Mouse (Mus musculus) left cerebral cortex, adult 8-10 months (tissue): ENCODE results near the gene Nr5a2. TPM values are rescaled to one million over a fixed set of nuclear protein-coding genes. Genes with fewer than 3 reads are reported as not detected.

Source experiments
- DNase-seq, 2 experiments: peaks; one replicate each; pipeline ENCODE4 v3.0.0; 2022; ENCODE audit warnings: low spot score in 2 of 2
- total RNA-seq, 4 experiments: library from RNA; stranded (reverse); gene quantifications; 2 replicates each; pipeline ENCODE4 v1.2.4; 2022

Gene Nr5a2
- total RNA-seq, 4 experiments from 2014 or later, result 0.09 to 0.11 TPM; not detected in 2

- no peak for DNase-seq
Observed at GRCm38 (mm10) chr1:136910741-136911593, 49.3 kb downstream of the Nr5a2 start.

GRCm38 (mm10) chr1:136910144-136910543 is 50.1 kb downstream of the Nr5a2 start:
- DNase-seq, result no peak

GRCm38 (mm10) chr1:136909494-136910037 is 50.7 kb downstream of the Nr5a2 start:
- DNase-seq, result no peak

- no peak for DNase-seq
Observed at GRCm38 (mm10) chr1:136898130-136898529, 62.1 kb downstream of the Nr5a2 start.

DNA sequence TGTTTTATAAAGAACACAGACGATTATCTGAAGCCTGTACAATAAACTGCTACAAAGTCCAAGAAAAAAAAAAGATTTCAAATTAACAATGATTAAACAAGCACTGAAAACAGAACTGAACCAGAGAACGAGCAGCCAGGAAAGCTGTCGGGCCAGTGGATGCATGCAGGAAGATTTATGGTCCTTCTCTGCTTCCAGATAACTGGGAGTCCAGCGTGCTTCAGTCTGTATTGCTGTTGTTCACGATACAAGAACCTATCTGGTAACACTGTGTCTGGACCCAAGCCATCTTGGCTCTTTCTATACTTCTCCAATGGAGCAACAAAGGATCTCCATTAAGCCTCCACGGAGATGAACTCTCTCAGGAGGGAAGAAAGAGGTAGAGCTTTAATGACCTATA is 63.9 kb downstream of the Nr5a2 start:
- DNase-seq, result no peak

DNA sequence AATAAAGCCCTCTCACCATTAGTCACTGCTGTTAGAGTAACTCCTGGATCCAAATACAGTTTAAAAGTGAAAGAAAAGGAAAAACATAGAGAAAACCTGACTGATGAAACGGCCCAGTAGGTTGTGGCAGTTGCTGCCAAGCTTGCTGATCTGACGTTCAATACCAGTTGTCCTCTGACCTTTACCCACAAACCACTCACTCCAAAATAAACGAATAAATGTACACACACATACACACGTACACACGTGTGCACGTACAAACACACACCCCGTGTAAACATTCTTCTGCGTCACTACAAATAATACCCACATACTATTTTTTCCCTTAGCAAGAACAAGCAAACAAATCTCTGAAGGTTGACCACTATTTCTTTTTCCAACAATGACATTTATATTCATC is 64.4 kb downstream of the Nr5a2 start:
- DNase-seq, result no peak

DNA sequence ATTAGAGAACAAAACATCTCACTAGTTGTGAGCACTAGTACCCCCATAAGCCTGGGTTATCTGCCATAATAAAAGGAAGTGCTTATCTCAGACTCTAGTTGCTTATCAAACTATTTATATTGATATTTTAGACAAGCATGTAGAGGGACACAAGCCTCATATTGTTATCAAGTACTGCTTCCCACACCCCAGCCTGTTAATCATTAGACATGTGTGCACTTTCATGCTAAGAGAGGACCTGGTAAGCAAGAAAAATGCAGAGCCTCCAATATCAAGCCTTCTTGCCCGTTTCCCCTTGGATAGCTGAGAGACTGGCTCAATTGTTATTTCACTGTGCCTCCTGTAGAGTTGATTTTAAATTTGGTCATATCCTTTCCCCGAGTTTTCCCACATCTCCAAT is 65.5 kb downstream of the Nr5a2 start:
- DNase-seq, result no peak

GRCm38 (mm10) chr1:136893162-136893561 is 67.1 kb downstream of the Nr5a2 start:
- DNase-seq, result no peak

DNA sequence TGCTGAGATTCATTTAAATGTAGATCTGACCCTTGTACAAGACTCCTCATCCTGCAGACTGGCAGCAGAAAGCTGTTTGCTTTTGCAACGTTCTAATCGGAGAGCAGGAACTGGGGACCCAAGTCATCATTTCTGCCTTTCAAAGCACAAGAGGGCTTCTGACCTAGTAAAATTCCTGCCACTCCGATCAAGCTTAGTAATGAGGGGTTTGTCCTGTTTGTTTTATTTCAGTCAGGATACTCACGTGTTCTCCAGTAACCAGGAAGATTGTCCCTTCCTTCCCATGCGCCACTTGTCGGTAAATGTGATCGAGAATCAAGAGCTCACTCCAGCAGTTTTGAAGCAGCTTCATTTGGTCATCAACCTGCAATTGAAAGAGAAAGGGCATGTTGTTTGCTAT is 69.8 kb downstream of the Nr5a2 start:
- no peak for DNase-seq

DNA sequence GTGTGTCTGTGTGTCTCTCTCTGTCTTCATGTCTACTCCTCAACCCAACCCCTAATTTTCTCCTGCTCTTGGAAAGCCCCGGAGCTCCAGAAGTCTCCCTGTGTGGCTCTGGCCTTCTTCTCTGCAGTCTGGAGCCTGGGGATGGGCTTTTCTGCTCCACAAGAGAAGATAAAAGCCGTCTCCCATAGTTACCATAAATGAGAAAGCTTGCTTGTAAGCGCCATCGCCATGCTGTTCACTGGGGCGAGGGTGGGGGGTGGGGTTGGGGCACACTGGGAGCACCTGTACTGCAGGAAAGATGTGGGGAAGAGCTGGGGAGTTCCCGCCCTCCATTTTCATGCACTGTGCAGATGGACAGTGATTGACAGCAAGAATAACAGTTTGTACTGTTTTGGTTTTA is 71.5 kb downstream of the Nr5a2 start:
- no peak for DNase-seq

DNA sequence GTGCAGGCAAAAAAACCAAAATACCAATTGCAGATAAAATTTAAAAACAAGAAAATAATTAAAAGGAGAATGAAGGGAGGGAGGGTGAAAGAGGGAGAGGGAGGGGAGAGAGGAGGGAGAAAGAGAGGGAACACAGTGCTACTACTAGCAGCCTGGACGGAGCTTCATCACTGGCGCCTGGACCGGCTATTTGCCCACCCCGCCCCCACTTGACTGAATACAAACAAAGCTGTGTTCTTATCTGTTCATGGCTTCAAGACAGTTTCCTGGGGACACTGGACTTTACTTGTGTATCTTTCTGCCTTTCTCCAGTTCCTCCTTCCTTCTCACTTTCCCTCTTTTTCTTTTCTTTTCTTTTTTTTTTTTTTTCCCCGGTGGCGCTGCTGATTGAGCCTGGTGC is 73.6 kb downstream of the Nr5a2 start:
- no peak for DNase-seq

- no peak for DNase-seq
Observed at GRCm38 (mm10) chr1:136883458-136884174, 76.6 kb downstream of the Nr5a2 start.

GRCm38 (mm10) chr1:136880260-136880659 is 80.0 kb downstream of the Nr5a2 start:
- no peak for DNase-seq

DNA sequence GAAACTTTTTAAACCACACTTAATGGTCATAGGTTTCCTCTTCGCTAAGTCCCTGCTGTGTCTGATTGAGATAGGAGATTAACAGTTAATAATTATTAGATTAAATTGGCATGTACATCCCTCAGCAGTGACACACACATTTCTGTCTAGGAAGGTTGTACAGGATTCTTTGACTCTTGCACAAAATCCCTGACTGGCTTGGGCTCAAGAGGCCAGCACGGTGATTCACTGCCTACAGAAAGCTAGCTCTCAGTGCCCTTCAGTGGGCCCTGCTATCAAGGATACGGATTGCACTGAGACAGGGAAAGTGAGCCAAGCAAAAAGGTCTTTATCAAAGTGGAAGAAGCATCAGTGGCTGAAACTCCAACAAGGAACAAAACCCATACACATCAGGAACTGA is 85.2 kb downstream of the Nr5a2 start:
- no peak for DNase-seq

DNA sequence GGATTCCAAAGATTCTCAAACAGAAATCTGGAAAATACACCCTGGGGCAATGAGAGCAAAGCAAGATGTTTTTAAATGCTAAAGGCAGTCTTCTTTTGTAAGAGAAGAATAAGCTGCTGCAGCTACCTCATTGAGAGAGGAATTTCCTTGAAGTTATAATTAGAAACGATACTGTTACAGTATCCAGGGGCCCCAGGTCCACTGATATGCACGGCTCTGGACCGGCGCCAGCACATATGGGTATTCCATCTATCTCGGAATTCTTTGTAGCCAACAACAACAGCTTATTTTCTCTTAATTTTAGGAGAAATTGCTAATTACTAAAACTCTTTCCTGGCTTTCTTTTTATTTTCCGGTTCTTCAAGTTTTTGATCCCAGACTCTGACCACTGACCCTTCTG is 91.3 kb downstream of the Nr5a2 start:
- no peak for DNase-seq

DNA sequence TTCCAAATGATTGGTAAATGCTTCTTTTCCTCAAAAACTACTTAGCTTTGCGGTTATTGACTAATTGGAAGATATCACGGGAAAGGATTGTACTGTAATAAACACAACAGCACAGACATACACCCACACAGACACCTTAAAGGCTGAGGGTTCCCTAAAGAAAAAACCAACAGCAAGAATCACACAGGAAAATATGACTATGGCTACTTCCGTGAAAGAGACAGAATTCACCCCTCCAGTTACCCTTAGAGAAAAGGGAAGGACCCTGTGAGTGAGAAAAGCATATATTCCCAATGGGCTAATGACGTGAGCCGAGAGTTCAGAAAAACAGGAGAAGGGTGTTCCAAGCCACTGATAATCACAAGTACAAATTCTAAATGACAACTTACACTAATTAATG is 92.0 kb downstream of the Nr5a2 start:
- DNase-seq, result no peak

DNA sequence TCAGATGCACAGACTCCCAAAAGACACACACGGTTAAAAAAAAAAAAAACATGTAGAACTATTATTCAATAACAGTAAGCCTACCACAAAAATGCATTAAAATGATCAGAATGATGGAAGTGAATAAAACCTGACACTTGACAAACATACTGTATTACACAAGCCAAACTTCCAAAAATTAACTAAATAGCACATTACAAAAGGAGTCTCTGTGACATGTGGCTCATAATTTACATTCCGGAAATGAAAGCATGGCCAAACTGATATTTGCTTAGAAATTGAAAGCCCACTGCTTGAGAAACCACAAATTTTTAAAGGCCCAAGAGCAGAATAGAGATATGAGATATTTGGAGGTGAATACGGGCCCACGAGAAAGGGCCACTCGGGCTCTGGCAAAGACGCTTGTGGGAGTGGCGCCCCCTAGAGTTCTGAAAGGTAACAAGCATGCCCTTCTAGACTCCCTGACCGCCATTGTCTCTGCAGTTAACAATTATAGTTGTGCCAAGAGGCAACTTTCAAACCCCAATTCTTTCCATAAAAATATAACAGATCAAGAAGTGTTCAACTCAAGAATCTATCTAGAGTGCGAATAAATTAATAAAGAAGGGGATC is 93.7 kb downstream of the Nr5a2 start:
- no peak for DNase-seq

- no peak for DNase-seq
Observed at GRCm38 (mm10) chr1:136863209-136863608, 97.0 kb downstream of the Nr5a2 start.

GRCm38 (mm10) chr1:136859454-136859853 is 100.8 kb downstream of the Nr5a2 start:
- DNase-seq, result no peak

GRCm38 (mm10) chr1:136858724-136859123 is 101.5 kb downstream of the Nr5a2 start:
- DNase-seq, result no peak

DNA sequence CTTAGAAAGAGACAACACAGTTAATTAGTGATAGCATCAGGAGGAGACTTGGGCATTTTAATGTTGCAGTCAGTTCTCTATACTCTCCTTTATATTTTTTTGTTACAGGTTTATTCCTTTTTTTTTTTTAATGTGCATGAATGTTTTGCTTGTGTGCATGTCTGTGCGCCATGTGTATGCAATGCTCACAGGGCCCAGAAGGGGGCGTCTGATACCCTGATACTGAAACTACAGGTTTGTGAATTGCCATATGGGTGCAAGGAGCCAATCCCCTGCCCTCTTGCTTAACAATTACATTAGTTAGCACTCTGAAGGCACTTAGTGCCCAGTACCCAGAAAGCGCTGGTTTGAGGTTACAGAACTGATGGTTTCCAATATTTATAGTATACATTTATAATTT is 104.1 kb downstream of the Nr5a2 start:
- no peak for DNase-seq

GRCm38 (mm10) chr1:136848791-136849190 is 111.5 kb downstream of the Nr5a2 start:
- no peak for DNase-seq
